Mouse (Mus musculus): ENCODE measurements around the gene Ly6g.
"Not testable (repeated sequence)": the region's sequence is repeated elsewhere in the genome, so short reads cannot be mapped to it uniquely, and the experiment has no call there.

Ly6g gene

DNA sequence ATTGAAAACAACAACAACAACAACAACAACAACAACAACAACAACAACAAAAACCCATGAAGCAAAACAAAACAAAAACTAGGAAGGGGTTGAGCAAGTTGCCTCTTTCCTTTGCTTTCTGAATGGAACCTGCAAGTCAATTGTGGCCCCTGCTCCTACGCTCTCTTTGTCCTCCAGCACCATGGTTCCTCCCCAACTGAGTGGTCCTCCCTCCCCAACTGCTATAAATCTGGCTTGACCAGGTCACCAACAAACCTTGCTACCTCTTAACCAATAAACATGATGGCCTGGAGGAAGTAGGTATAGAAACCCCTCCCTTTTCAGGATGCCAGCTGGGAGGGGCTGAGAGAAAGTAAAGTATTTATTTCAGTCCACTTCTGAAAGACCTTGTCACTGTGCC, at the start of gene Ly6g:
TSS of gene Ly6g (plus strand) at position 301 of the 400 bp plus-strand sequence.
- DNase-seq, result no peak

DNA sequence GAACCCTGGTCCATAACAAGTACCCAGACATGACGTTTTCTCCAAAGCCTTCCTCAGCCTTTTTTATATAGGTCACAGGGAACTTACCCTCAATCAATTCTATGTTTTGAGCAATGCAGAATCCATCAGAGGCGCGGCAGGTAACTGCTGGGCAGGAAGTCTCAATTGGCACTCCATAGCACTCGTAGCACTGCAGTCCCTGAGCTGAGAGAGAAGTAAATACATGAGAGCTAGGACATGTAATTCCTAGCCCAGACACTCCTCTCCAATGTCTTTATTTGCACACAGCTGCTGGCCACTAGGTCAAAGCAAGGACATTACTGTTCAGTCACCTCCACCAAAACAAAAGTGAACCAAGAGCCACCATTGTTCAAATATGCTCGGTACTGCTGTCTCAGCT, 44.6 kb upstream of the Ly6g start:
- DNase-seq, result not testable (repeated sequence)

DNA sequence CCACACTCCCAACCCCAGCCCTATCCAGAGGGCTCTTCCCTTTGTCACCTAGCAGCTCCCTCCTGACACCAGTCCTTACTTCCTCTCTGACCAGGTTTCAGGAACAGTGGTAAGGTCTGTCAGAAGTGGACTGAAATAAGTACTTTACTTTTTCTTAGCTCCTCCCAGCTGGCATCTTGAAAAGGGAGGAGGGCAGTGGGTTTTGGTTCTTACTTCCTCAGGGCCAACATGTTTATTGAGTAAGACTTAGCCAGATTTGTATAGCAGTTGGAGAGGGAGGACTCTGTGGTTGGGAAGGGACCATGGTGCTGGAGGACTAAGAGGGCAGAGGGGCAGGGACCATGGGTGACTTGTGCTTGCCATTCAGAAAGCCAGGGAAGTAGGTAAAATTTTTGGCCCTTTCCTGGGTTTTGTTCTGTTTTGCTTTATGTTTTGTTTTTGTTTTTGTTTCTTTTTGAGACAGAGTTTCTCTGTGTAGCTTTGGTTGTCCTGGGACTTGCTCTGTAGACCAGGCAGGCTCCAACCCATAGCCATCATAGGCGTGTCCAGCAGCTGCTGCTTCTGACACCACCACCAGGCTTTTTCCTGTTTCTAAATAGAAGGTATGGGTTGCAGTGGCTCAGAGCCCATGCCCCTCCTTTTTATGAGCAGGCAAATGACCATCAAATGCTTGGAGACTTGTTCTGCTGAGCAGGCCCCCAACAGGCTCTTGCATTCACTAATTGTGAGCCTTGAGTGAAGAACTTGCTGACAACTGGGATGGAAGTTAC, 43.0 kb upstream of the Ly6g start, which contains the start of gene Ly6c2:
TSS of gene Ly6c2 (minus strand) at position 110 of the 770 bp plus-strand sequence.
- DNase-seq, result not testable (repeated sequence)

DNA sequence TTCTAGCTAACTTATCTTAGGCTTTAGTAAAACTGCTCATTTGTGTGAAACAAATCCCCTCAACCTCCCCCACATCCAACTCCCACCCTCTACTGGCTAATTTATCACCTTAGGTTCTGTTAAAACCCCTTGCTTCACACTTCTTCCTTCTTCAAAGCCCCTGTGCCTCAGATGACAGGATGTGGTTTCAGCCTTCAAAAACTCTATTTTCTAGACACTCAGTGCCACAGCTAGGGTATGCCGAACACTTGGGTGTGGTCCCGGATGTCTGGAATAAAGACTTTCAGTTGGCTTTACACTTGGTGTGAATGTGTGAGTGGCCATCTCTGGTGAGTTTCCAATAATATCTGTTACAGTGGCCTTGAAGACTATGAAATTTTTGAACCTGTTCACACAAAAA, 38.5 kb upstream of the Ly6g start:
- no peak for DNase-seq

DNA sequence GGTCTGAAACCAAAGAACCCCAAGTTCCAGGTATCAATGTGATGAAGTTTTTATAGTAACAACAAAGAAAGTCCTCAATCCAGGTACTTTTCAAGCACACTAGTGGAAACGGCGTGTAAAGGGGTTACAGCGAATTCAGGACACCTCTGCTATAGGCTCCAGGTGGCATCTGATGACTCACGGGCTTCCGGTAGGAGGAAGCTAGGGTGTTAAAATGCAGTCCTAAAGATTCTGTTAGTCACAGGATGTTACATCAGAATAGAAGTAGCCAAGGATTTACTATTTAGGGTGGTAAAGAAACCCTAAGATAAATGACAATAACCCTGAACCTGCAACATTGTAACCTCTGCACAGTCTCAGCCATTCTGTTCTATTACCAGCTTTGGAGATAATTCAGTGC, 37.6 kb upstream of the Ly6g start:
- DNase-seq, result not testable (repeated sequence)

DNA sequence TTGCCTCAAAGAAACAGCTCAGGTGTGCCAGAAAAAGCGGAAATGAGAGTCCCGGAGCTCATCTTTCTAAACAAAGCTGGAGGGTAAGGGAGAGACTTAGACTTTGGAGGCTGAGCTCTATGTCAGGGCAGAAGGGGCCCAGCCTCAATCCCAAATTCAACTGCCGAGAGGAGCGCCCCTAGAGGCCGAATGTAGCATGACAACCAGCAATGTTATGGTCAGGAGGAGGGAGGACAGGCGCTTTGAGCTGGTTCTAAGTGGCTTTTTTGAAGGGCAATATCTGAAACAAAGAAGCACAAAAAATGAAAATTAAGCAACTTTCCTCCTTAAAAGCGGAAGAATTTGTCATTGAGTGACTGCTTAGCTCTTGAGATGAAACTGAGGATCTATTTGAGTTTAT, 36.3 kb upstream of the Ly6g start:
- peak; percentile 31 for DNase-seq

DNA sequence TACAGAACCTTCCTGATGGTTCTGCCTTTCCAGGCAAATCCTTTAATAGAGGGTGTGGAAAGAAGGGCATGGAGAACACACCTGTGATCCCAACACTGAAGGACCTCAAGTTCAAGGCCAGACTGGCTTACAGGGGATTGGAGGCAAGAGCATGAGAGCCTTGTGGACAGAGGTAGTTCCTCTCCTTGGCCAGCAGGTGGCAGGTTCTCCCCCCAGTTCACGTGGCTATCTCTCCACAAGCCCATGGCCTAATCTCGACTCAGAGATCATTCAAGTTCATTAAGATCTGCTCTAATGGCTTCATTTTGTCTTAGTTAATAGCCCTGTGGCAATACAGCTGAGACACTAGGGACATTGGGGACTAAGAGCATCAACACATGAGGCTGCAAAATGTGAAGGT, 35.0 kb upstream of the Ly6g start:
- DNase-seq, result no peak

DNA sequence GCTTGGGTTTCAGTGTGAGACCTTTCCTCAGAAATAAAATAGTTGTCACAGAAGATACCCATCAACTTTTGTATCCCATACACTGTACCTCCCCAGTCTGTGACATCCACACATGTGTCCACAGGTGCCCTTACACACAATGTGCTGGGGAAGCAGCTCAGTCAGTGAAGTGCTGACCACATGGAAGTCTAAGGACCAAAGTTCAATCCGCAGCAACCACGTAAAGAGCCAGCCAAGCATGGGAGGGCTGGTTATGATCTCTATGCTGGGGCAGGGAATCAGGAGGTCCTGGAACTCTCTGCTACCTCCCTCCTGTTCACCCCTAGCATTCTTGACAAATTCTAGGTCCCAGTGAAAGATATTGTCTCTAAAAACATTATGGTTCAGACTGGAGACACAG, 22.7 kb upstream of the Ly6g start:
- not testable (repeated sequence) for DNase-seq

DNA sequence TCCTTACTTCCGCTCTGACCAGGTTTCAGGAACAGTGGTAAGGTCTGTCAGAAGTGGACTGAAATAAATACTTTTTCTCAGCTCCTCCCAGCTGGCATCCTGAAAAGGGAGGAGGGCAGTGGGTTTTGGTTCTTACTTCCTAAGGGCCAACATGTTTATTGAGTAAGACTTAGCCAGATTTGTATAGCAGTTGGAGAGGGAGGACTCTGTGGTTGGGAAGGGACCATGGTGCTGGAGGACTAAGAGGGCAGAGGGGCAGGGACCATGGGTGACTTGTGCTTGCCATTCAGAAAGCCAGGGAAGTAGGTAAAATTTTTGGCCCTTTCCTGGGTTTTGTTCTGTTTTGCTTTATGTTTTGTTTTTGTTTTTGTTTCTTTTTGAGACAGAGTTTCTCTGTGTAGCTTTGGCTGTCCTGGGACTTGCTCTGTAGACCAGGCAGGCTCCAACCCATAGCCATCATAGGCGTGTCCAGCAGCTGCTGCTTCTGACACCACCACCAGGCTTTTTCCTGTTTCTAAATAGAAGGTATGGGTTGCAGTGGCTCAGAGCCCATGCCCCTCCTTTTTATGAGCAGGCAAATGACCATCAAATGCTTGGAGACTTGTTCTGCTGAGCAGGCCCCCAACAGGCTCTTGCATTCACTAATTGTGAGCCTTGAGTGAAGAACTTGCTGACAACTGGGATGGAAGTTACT, 19.8 kb upstream of the Ly6g start:
- DNase-seq, result not testable (repeated sequence)

DNA sequence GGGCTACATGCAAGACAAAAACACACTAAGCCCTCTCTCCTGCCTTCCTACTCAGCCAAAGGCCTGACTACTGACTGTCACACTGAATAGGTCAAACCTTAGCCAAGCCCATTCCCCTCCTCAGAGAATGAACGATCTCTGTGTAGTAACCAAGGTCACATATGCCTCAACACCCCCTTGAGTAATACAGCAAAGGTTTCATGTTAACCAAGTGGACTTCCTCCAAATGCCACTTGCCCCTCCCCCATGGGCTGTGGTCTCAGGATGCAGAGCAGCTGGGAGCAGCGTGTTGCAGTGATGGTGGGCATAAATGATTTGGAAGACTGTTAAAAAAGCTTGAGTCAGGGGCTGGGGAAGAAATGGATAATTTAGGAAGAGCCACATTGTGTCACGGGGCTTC, 17.3 kb upstream of the Ly6g start:
- DNase-seq, result not testable (repeated sequence)

DNA sequence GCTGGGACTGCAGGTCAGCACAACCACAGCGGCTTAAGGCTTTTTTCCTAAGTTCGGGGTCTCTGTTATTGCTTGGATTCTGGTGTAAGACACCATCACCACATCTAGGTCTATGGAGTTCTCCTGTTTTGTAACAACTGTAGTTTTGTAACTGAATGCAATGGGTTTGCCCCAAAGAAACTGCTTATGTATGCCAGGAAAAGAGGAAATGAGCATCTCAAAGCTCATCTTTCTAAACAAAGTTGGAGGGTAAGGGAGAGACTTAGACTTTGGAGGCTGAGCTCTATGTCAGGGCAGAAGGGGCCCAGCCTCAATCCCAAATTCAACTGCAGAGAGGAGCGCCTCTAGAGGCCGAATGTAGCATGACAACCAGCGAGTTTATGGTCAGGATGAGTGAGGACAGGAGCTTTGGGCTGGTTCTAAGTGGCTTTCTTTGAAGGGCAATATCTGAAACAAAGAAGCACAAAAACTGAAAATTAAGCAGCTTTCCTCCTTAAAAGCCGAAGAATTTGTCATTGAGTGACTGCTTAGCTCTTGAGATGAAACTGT, 13.2 kb upstream of the Ly6g start:
- DNase-seq, result peak; percentile 13

DNA sequence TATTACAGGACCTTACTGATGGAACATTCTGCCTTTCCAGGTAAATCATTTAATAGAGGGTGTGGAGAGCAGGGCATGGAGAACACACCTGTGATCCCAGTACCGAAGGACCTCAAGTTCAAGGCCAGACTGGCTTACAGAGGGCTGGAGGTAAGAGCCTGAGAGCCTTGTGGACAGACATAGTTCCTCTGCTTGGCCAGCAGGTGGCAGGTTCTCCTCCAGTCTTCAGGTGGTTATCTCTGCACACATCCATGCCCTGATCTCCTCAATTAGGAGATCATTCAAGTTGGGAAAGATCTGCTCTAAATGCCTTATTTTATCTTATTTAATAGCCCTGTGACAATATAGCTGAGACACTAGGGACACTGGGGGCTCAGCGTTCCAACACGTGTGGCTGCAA, 11.3 kb upstream of the Ly6g start:
- no peak for DNase-seq

DNA sequence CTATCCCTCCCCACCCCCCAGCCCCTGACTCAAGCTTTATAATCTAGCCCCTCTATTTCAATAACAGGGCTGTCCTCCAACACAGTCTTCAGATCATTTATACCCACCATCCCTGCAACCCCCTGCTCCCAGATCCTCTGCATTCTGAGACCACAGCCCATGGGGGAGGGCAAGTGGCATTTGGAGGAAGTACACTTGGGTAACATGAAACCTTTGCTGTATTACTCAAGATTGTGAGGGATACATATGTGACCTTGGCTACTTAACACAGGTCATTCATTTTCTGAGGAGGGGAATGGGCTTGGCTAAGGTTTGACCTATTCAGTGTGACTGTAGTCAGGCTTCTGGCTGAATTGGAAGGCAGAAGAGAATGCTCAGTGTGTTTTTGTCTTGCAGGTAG, 2.0 kb upstream of the Ly6g start:
- no peak for DNase-seq

DNA sequence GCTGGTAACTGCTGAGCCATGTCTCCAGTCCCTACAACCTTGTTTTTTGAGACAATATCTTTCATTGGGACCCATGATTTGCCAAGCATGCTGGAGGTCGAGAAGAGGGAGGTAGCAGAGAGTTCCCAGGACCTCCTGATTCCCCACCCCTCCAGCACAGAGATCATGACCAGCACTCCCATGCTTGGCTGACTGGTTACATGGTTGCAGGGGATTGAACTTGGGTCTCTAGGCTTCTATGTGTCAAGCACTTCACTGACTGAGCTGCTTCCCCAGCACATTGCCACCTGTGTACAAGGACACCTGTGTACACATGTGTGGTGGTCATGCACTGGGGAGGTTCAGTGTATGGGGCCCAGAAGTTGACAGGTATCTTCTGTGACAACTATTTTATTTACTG, 2.6 kb downstream of the Ly6g start:
- DNase-seq, result no peak

DNA sequence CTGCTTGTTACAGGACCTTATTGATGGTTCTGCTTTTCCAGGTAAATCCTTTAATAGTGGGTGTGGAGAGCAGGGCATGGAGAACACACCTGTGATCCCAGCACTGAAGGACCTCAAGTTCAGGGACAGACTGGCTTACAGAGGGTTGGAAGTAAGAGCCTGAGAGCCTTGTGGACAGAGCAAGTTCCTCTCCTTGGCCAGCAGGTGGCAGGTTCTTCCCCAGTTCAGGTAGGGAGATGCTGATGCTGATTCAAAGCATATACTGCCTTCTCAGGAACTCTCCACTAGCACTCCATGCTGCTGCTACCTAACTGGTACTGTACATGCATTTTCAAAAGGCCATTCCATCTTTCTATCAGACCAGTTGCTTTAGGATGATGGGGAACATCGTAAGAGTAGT, 20.5 kb downstream of the Ly6g start:
- peak; percentile 16 for DNase-seq

DNA sequence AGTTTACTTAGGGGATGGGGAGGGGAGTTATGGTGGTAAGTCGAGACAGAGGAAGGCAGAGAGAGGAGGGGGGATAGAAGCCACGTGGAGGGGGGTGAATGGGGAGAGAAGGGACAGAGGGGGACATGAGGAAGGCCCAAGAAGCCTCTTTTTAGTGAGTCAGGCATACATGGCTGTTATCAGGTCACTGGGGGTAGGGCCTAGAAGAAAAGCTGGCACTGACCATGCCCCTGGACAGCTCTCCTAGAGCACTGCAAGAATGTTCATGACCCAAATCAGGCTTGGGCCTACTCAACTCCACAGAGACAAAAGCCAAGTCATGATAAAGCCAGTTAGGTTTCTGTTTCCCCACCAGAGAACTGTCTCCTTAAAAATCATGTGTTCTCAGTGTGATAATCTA, 31.3 kb downstream of the Ly6g start:
- no peak for DNase-seq

DNA sequence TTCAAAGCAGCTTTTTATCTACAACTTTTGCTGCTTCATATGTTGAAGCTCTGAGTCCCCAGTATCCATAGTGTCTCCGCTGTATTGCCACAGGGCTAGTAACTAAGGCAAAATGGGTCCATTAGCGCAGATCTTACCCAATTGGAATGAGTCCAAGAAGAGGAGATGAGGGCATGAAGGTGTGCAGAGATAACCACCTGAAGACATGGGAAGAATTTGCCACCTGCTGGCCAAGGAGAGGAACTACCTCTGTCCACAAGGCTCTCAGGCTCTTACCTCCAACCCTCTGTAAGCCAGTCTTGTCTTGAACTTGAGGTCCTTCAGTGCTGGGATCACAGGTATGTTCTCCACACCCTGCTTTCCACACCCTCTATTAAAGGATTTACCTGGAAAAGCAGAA, 34.1 kb downstream of the Ly6g start:
- no peak for DNase-seq

DNA sequence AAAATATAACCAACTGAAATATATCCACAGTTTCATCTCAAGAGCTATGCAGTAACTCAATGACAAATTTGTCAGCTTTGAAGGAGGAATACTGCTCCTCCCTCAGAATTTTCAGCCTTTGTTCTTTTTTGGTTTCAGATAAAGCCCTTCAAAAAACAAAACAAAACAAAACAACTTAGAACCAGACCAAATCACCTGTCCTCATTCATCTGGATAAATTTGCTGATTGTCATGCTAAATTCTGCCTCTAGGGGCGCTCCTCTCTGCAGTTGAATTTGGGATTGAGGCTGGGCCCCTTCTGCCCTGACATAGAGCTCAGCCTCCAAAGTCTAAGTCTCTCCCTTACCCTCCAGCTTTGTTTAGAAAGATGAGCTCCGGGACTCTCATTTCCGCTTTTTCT, 35.5 kb downstream of the Ly6g start:
- DNase-seq, result not testable (repeated sequence)
